Mouse (Mus musculus) large intestine, adult 2 months (tissue): ENCODE data around the gene Trim67. TPM values are rescaled to one million over a fixed set of nuclear protein-coding genes. Genes with fewer than 3 reads are reported as not detected.

Source experiments
- DNase-seq: peaks from one replicate; pipeline ENCODE4 v3.0.0-alpha.2; 2012; ENCODE audit warnings: low read depth, low spot score
- WGBS: fragments of 180-500 bp; shearing (Covaris S2); methylation state at CpG from one replicate; pipeline ENCODE4 v1.1.7; 2018; 5-methylcytosine and 5-hydroxymethylcytosine counted together
- polyA plus RNA-seq: library from polyadenylated mRNA; depleted of rRNA; stranded (reverse); fragments of >200 nt; gene quantifications from 2 replicates; pipeline ENCODE4 v1.2.3, GENCODE M21; 2012

Gene Trim67
- polyA plus RNA-seq, 1 experiment: 0.06 TPM

DNA sequence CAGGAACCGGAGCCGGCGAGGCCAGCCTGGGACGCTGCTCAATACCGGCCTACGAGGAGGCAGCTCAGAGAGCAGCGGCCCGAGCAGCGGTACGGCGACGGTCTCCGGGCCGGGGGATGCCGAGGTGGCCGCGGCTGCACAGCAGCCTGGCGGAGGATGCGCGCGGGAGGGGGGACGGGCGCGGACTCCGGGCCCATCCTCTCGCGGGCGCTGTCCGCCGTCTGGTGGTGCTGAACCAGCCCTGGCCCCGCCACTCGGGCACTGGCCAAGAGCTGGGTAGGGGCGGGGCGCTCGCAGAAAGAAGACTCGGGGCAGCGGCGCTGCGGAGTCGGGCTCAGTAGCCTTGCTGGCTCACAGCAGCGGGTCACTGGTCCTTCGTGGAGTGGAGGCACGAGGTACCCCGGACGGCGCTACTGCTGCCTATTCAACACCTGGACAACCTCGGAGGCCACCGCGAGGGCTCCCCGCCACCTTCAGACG is 320 bp downstream of the Trim67 start:
- WGBS: under 1% methylated on average over 50 of the region's 51 CpGs
- no peak for DNase-seq

DNA sequence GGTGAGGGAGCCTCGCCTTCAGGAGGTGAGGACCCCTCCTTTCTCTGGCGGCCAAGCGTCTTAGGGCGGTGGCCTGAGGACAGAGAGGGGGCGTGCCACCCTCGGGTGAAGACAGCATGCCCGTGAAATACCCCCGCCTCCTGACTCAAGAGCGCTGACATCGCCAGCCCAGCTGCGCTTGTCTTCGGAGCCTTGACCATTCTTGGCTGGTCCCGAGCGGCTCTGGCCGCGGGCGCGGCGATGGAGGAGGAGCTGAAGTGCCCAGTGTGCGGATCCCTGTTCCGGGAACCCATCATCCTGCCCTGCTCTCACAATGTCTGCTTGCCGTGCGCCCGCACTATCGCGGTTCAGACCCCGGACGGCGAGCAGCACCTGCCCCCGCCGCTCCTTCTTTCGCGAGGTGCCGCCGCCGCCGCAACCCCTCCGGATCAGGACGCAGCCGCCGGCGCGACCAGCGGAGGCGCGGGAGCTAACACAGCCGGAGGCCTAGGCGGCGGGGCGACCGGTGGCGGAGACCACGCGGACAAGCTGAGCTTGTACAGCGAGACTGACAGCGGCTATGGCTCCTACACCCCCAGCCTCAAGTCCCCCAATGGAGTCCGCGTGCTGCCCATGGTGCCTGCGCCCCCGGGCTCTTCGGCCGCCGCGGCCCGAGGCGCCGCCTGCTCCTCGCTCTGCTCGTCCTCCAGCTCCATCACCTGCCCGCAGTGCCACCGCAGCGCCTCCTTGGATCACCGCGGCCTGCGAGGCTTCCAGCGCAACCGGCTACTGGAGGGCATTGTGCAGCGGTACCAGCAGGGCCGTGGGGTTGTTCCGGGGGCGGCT is 981 bp downstream of the Trim67 start:
- WGBS: 2% methylated on average over 80 of the region's 81 CpGs
- DNase-seq: no peak

DNA sequence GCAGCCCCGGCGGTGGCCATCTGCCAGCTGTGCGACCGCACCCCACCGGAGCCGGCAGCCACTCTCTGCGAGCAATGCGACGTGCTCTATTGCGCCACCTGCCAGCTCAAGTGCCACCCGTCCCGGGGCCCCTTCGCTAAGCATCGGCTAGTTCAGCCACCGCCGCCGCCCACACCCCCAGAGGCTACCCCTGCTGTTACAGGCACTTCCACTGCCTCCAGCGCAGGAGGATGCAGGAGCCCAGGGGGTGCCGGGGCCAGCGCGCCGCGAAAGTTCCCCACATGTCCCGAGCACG is 1.5 kb downstream of the Trim67 start:
- no peak for DNase-seq
- WGBS: under 1% methylated on average over 25 of the region's 25 CpGs

DNA sequence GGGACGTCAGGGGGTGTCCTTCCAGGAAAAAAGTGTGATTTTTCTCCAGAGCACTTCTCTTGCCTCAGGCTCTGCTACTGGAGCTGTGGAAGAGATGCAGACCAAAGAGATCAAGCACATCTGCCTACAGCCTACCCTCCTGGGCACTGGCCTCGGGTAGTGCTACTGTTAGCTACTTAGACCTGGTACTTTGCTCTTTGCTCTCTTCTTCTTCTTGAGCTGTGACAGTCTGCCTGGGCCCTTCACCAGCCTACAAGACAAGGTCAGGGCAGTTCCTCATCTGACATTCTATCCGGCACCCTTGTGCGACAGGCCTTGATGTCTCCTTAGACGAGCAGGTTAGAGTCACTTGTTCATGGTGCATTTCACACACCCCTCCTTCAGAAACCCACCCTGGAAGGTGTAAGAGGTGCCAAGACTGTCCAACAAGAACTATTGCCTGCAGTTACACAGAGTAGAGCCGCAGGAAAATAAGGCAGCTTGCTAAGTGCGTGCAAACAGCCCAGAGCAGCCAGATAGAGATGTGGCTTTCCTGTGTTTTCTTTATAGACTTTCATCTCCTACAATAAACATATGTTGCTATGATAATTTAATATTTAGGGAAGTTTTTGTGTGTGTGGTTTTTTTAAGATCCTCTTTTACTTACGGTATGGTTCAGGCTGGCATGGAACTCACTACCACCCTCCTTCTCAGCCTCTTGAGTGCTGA is 3.0 kb downstream of the Trim67 start:
- 73% methylated on average over 8 of the region's 8 CpGs for WGBS
- DNase-seq: no peak

DNA sequence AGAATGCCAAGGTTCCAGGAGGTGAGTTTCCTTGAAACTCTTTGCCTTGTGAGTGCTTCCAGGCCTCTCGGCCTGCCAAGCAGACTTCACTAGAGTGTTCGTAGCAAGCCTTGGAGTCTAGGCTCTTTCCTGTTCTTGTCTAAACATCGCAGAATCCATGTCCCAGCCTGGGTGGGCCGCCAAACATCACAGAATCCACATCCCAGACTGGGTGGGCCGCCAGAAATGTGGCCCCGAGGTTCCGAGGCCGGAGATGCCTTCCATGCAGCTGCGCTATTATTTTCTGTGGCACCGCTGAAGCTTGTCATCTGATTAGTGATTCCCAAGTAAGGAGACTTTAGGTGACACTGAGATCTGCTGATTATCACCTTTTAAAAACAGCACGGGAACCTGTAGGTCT is 7.7 kb downstream of the Trim67 start:
- no peak for DNase-seq
- 34% methylated on average over 11 of the region's 11 CpGs for WGBS

DNA sequence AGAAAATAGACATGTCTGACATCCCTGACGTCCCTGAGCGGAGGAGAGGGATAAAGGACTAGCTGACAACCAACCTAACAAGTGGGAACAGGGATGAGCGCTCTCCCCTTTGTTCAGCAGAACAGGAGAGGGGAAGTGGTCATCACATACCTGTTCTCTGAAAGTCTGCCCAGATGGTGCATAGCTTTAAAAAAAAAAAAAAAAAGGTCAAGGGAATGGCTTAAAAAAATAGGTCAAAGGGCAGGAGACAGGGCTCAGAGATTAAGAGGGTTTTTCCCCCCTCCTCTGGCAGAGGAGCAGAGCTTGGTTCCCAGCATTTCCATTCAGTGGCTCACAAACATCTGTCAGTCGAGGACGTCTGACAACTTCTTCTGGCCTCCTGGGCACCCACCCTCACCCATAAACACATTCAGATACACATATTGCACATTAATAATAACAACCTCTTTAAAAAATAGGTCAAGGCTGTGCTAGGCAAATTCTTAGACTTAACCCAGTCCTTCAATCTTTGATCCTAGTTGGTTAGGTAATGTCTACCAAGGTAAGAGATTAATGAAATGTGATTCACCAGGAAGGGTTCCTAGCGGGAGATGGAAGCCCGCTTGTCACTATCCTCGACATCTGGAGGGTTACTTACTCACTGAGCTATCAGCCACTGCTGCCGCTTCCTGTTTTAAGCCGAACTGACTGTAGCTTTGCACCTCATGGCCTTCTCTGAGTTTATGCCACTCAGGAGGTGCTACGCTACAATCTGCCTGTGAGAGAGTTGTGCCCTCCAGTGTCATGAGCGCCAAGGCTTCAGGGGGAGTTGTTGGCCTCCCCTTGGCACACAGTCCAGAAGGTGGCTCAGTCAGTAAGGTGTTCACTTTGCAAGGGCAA is 11.2 kb downstream of the Trim67 start:
- no peak for DNase-seq
- 62% methylated on average over 12 of the region's 12 CpGs for WGBS

DNA sequence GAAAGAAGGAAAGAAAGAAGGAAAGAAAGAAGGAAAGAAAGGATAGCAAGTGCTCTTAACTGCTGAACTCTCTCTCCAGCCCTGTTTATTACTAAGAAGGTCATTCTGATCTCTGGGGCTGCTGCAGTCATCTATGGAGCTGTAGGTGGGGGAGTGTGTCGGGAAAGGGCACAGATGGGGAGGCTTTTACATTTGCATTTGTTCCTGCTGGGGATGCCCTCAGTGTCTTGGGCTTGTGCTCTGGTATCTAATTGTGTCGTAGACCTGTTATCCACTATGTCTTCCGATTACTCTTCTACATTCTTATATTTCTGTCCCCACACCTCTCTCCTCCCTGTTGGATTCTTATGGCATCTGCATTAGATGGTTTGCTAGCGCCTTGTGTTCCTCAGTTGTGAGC is 13.1 kb downstream of the Trim67 start:
- DNase-seq: no peak
- WGBS: 91% methylated on average over 4 of the region's 4 CpGs

DNA sequence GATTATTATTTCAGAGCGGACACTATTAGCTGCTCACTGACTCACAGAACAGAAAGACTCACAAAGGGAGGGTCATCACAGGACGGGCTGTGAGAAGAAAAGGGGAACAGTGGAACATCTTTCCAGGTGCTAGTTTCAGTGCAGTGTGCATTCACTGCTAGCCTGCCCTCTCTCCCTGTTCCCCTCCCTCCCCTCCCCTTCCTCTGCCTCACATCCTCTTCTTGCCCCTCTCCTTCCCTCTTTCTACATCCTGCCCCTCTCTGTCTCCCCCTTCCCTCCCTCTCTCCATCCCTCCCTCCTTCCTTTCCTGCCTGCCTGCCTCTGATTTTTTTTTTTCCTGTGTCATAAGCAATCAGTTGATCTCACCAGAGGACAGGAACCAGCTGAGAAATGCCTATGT is 16.5 kb downstream of the Trim67 start:
- DNase-seq: no peak
- WGBS: 47% methylated on average over 2 of the region's 2 CpGs

DNA sequence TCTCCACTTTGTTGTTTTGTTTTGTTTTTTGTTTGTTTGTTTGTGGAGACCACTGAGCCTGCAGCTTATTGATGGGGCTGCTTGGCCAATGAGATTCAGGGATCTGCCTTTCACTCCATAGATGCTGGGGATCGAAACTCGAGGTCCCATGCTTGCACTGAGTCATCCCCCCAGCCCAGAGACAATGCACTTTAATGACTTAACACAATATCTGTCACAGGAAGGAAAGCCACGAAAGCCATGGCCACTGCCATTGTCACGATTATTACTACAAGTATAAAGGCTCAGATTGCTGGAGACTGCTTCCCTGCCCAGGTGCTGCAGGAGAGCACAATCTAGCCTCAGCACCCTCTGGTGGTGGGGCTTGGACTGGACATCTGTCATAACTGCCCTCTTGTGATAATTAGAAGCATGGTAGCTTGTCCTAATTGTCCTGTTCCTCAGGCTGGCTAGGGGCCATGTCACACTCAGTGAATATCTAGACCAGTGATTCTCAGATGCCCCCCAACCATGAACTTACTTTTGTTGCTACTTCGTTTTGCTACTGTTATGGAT is 17.2 kb downstream of the Trim67 start:
- DNase-seq: no peak
- 36% methylated on average over 5 of the region's 5 CpGs for WGBS

DNA sequence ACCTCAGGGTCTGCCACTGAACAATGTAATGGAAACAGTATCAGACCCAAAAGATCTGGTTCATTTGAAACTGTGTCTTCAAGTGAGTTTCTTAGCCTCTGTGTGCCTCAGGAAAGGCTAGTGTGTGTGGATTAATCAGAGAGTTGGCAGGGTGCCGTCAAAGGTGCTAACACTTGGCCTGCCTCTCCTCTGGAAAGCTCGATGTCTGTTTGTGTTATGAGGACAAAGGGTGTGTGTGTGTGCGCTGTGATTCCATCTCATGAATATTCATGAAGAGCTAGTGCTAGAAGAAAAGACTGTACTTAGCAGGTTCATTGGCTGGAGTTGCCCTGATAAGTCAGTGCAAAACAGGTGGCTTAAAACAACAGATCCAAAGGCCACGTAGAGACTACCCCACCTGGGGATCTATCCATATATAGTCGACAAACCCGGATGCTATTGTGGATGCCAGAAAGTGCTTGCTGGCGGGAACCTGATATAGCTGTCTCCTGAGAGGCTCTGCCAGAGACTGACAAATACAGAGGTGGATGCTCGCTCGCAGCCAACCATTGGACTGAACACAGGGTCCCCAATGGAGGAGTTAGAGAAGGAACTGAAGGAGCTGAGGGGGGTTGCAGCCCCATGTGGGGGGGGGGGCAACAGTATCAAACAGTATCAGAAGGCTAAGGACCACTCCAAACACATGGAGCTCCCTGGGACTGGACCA is 17.9 kb downstream of the Trim67 start:
- 30% methylated on average over 9 of the region's 9 CpGs for WGBS
- DNase-seq: no peak

DNA sequence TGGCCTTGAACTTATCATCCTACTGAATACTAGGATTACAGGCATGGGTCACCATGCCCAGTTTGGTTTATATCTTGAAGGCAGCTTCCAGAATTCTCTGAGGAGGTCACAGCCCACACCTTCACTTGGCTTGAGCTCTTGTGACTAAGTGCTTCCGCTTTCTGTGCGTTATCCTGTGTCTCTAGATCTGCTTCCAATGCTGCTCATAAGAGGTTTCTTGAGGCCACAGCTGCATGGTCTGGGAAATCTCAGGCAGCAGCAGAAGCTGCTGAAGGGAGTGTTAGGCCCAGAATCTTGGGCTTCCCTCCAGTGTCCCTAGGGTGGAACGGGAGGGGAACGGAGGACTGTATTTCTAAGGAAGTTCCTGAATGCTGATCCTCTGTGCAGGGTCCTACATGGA is 20.4 kb downstream of the Trim67 start:
- WGBS: 84% methylated on average over 4 of the region's 4 CpGs

DNA sequence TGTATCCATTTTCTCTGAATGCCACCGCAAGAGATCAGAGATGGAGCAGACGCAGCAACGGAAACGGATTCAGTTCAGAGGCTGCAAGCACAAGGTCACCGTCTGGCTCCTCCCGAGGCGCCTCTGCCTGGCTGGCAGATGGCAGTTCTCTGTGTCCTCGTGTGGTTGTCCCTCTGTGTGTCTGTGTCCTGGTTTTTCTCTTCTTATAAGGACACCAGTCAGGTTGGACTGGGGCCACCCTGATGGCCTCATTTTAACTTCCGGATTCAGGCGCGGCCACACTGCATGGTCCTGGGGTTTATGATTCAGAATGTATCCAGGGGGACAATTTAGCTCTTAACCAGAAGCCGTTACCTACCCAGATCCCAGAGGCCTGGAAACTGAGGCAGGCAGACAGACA is 23.0 kb downstream of the Trim67 start:
- DNase-seq: no peak
- WGBS: 81% methylated on average over 12 of the region's 12 CpGs

More for the DNA sequence above, 20.4 kb downstream of the Trim67 start:
- DNase-seq: no peak

DNA sequence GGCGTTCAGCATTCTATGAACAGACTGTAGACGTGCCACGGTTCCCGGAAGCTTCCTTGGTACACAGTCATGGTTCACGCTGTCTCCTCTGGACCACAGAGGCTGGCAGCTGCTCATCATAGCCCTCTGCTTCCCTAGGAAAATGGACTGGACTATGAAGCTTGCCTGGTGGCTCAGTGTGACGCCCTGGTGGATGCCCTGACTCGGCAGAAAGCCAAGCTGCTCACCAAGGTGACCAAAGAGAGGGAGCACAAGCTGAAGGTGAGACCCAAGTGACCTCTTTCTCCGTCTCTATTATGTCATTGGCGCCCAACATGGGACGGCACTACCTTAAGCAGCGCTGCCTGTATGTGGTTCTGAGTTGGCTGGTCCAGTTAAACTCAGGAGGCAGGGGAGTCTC is 24.0 kb downstream of the Trim67 start:
- no peak for DNase-seq
- WGBS: 93% methylated on average over 11 of the region's 11 CpGs

DNA sequence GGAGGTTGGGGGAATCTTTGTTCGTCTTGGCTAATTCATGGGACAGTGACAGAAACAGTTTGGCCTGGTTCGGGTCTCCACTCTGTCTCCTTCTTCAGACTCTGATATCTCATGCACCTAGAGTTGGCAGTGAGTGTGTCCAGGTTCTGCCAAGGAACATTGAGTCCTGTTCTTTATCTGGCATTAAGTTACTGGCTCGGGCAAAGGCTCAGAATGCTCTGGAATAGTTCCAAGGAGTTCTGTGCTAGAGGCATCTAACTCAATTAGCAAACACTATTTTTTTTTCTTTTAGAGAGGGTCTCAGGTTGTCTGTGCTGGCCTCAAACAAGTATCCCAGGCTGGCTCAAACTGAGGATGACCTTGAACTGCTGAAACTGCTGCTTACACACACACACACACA is 24.5 kb downstream of the Trim67 start:
- 75% methylated on average over 3 of the region's 3 CpGs for WGBS

DNA sequence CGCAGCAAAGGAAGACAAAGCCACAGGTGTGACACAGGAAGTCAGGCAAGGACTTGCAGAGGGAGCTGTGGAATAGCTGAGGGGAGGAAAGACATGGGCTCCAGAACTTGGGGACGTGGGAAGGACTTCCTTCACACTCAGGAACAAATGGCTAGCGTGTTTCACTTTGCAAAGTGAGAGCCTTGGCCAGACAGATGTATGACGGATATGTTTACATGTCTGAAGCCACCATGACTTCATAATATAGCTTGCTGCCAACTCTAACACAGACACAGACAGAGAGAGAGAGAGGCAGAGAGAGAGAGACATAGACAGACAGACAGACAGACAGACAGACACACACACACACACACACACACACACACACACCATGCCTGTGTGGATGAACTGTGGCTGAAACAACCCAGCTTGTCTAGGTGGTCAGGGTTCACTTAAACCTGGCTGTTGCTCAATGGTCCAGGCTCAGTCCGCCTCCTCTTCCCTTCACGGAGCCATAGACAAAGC is 26.8 kb downstream of the Trim67 start:
- 47% methylated on average over 6 of the region's 6 CpGs for WGBS
- no peak for DNase-seq

More for the DNA sequence above, 24.5 kb downstream of the Trim67 start:
- DNase-seq: no peak

DNA sequence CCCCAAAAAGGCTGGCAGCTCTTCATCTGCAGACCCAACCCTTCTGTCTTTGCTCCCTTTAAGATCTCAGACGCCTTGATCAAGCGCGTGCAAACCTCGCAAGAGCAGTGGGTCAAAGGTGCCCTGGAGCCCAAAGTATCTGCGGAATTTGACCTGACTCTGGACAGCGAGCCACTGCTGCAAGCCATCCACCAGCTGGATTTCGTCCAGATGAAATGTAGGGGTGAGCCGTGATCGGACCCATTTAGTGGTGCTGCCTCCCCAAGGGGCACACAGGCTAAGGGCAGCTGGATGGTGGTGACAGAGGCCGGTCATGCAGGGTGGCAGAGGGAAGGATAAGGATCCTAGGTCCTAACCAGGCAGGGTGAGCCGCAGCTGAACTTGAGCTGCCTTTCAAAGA is 27.2 kb downstream of the Trim67 start:
- no peak for DNase-seq
- 37% methylated on average over 11 of the region's 11 CpGs for WGBS

DNA sequence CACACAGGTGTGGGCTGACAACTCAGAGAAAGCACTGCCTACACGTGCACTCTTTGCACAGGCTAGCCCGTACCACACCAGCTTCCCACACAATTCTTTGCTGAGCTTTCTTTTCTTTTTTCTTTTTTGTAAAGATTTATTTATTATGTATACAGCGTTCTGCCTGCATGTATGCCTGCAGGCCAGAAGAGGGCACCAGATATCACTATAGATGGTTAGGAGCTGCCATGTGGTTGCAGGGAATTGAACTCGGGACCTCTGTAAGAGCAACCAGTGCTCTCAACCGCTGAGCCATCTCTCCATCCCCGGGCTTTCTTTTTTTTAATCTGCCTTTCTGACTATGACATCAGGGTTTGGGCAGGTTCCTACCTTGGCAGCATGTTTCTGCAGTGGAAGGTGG is 30.6 kb downstream of the Trim67 start:
- WGBS: 78% methylated on average over 6 of the region's 6 CpGs
- DNase-seq: no peak

DNA sequence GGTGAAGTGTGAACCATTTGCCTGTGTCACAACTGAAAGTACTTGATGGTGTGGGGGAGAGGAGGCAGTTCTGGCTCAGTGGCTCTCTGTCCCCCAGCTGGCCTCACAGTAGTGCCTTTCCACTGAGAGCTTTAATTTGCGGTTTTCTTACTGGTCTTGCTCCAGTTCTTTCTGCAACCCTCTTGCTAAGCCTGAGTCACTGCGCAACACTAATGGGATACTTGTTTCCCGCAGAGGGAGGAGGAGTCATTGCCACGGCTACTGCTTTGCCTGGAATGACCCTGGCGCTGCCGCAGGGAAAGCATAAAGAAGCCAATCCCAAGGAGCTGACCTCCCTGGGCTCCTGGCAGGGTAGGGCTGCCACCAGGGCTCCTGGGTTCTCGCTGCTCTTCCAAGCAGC is 33.8 kb downstream of the Trim67 start:
- WGBS: 33% methylated on average over 7 of the region's 7 CpGs
- DNase-seq: no peak

DNA sequence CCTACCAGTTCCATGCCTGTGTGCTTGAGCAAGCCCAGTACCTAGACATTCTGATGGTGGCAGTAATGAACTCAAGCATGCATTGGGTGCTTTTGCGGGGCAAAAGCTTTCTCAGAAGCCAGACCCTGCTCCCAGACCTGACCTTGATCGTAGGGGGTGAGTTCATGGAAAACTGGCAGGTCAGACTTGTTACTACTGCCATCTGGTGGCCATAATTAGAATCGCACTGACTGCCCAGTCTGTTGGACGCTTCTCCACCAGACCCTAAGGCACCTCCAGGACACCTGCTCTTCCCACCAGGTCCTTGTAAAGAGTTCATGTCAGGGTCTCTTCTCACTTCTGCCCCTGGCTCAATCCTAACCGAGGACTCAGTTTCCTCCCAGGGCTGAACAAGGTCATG is 34.5 kb downstream of the Trim67 start:
- WGBS: 3% methylated on average over 5 of the region's 5 CpGs
- peak; percentile 4 for DNase-seq
